Mouse (Mus musculus): ENCODE measurements at regions not wholly inside any gene's neighbourhood (a gene's known extent, or its start where the extent isn't known, plus 50 kb on each side); places are given as distances from the start of the nearest gene placed in this dataset.

- TF ChIP-seq CTCF (IDR thresholded peaks at IDR 0.05; ENCODE audit: borderline replicate concordance, insufficient read depth, low read length) (no peak), POLR2A (IDR thresholded peaks at IDR 0.05; ENCODE audit: low read depth, low read length) (no peak)
Observed at GRCm38 (mm10) chr1:113980111-113980510, 1704.4 kb upstream of the Cntnap5a start.
